Mouse (Mus musculus): Measurements from ENCODE around the gene Pank3. TPM values are rescaled to one million over a fixed set of nuclear protein-coding genes. Genes with fewer than 3 reads are reported as not detected.

Pank3 gene
- total RNA-seq (2021) = 75.7 and 81.2 TPM in 2 replicates
- long read RNA-seq, full-length matches to known transcripts = 10 of 19 reads
- long read RNA-seq, partial matches to known transcripts = 0 of 19 reads
- long read RNA-seq, other reads (novel, unspliced or antisense) = 9 of 19 reads

DNA sequence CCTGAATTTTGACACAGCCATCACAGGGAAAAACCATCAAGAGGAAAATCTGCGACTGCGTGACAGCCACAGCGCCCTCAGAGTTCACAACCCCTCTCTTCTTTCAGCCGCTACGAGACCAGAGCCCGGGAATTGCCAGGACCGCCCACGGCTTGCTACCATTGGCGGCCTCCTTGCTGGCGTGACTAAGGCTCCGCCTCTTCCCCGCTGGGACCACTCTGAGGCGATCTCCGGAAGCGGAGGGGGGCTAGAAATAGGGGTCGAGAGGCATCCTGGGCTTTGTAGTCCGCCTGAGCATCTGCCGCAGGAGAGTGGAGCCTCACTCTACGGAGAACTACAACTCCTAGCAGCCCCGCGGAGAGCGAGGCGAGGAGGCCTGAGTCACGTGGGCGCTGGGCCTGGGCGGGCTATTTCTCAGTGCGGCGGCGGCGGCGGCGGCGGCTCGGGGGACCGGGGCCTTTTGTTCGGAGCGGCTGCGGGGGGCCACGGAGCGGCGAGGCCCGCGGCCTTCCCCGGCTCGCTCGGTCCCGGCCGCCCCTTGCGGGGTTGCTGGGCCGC is at the start of gene Pank3:
Pank3 (plus strand) TSS at position 297 of the 558 bp plus-strand sequence.
- DNase-seq = peak; percentile 93

DNA sequence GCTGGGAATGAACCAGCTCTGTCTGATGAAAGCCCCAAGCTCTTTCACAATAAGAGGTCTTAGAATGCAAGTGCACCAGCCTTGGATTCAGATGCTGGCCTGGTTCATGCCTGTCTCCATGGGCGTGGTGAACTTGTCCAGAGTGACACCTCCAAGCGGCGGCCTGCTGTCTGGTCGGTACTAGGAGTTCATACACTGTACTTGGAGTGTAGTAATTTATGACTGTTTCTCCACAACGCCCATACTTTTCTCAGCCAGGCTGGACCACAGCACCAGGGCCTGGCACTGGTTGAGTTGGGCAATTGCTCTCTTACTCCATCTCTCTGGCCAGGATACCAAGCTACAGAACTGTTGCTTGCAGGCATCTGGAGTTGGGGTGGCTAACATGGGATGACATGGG is 45.4 kb upstream of the Pank3 start:
- DNase-seq = peak; percentile 31

DNA sequence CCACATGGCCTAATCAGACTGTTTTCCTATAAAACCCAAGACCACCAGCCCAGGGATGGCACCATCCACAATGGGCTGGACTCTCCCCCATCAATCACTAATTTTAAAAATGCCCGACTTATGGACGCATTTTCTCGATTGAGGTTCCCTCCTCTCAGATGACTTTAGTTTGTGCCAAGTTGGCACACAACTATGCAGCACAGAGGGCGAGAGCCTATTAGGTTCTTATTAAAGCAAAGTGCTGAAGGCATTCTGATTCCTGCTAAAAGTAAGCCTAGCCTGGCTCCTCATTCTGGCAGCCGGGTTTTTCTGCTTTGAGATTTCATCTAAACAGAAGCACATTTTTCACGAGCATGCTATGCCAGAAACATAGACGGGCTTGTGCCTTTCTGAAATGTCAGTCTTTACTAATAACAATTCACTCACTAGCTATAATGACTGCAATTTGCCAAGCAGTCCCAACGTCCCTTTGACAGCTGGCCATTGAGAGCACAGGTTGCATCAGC is 42.9 kb upstream of the Pank3 start:
- no peak for DNase-seq

DNA sequence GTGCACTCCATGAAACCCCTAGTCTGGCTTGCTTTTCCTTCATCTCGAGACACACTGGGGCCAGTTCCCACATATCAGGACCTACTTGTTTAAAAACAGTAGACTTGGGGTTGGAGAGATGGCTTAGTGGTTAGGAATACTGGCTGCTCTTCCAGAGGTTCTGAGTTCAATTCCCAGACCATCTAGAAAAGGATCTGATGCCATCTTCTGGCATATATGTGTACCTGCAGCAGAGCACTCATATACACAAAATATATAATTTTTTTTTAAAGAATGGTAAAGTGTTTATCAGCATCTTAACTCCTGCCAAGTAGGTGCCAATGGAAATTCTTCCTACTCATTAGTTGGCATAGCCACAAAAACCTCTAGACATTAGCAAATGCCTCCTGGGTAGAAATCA is 41.1 kb upstream of the Pank3 start:
- no peak for DNase-seq

DNA sequence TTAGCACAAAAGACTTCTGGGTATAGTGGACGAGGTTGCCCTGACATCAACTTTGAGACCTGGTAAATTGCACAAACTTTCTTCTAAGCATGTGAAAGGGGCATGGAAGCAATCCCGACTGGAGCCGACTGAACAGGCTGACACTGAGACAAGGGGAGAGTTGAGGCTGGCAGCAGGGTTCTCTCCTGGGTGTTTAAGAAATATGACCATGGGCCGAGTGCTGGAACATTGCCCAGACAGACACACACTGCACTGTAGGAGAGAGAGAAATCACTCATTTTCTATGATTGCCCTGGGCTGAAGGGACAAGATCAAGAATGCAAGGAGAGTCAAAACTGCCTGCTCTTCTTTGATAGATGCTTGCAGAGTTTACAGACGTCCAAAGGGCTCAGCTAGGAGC is 40.1 kb upstream of the Pank3 start:
- peak; percentile 72 for DNase-seq

DNA sequence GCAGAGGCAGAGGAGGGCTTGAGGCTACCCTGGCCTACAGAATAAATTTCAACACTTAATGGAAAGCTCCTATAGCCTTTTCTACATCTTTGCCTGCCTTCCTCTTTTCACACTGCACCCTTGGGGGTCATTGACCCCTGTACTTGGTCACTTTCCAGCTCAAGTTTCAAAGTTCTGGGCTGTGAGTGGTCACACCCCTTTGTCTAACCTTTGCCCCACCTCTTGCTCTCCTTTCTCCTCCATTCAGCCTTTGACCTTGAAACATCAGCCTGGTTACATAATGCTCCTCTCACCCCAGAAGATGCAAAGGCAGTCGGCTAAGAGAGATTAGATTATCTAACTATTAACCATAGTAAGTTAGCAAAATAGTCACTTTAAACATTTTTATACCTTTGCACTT is 36.9 kb upstream of the Pank3 start:
- no peak for DNase-seq

DNA sequence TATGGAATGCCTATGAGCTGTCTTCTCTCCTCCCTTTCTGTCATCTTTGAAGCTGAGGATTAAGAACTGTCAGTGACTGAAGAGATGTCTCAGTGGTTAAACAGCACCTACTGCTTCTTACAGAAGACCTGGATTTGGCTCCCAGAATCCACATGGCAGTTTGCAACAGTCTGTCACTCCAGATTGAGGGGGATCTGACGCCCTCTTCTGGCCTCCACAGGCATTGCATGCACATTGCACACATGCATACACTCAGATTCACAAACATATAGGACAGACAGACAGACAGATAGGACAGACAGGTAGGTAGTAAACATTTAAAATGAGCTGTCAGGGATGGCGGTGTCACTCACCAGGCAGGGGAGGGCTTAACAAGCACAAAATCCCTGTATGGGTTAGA is 32.5 kb upstream of the Pank3 start:
- no peak for DNase-seq

DNA sequence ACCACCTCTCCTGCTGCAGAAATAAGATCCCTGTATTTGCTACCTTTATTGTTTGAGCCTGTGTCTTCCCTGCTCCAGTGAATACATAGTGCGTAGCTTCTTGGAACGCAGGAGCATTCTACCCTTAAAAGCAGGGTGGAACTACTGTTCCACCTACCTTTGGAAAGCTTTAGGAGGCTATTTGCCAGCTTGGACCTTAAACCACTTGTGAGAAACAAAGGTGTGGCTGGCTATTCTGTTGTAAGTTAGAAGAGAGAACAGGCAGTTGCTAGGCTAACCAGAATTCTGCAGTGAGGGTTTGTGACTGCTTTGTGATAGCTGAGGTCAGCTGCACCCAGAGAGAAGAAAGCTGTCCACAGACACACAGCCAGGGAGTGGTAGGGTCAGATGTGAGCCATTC is 32.0 kb upstream of the Pank3 start:
- no peak for DNase-seq

DNA sequence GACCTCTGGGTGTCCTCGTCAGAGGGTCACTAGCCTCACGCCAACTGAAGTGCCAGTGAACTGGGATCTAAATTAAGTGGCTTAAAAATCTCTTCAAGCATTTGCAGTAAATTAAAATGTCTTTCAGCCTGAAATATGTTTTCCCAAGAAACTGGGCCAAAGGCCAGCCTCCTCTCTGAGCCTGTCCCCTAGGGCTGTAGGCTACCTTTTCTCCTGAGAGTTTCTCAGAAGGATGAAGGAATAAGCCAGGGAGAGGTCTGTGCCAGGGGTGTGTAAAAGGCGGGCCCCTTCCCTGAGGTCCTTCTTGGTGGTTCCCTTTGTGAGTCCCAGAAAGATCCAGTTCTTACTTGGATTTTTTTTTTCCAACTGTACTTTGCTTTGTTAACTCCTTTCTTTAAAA is 31.2 kb upstream of the Pank3 start:
- DNase-seq = no peak

DNA sequence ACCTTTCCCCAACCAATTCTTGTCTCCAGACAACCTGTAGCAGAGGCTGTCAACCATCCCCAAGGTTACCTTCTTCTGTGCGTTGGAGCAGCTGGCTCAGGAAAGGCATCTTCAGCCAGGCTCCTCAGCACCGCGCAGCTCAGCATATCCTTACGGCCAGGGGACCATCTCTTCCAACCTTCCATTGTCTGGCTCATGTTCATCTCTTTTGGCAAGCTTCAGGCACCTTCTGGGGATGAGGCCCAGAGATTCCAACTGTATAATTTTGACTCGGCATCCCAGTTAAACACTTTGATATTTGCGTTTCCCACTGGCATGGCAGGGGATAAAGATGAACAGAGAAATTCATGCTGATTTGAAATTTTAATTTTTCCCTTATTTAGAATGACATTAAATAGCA is 25.7 kb upstream of the Pank3 start:
- DNase-seq = no peak

DNA sequence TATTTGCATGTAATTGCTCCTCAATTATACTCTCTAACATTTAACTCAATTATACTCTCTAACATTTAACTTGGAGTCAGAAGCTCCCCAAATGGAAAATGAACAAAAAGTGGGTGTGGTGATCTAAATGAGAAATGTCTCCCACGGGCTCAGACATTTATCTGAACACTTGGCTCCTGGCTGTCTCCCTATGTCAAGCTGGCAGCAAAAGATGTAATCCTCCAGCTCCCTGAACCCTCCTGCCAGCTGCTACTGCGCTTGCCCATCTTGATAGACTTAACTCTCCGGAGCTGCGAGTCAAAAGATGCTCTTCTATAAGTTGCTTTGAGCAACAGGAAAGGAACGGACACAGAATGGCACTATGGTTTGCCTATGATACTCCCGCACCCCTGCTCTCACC is 24.7 kb upstream of the Pank3 start:
- DNase-seq = no peak

DNA sequence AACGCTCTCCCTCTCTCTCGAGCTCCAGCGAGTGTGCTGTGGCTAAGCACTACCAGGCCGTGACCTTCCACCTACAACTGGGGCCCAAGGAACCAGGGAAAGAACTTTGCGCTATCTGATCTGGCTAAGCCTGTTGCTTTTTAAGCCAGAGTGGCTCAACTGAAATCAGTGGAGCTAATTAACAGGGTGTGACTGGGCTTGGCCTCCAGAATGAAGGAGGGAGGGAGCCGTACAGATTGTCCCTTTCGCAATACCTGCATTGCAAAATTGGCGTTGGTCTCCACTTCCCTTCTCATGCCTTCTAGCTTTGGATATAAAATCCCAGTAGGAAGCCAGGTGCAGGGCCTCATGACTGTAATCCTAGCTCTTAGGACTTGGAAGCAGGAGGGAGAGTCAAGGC is 18.7 kb upstream of the Pank3 start:
- DNase-seq = peak; percentile 53

DNA sequence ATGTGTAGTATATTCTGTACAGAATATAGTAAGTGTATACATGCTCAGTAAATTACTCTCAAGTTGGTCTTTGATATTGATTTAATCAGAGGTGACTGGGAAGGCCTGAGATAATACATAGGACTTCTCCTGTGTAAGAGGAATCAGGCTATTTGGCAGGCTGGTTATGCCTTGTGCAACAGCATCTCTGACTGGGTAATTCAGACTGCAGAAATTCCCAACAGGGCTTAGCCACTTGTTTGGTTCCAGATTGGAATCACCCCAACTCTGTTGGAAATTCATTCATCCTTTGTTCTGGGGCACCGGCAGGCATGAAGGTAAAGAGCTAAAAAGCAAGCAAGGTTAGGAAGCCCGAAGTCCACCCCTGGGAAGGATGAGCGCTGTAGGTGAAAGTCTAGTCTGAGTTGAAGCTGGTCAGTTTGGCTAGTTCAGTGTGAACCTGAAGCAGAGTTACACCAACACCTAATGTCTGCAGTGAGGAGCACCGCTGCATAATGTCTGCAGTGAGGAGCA is 14.3 kb upstream of the Pank3 start:
- no peak for DNase-seq

DNA sequence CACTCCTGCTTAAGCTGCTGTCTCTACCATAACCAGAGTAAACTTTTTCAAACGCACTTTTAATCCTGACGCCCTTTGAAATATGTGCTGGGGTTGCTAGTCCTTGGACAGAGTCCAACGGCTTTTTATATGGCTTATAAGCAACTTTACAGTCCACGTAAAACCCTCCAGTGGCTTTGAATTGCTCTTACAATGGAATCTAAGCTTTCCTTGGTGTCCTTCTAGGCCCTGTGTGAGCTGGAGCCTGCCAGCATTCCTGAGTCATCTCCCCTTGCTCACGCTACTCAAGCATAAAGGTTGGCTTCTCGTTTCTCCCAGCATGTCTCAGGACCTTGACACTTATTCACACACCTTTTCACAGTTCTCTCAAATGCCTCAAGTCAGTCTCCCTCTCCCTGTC is 13.7 kb upstream of the Pank3 start:
- peak; percentile 29 for DNase-seq

DNA sequence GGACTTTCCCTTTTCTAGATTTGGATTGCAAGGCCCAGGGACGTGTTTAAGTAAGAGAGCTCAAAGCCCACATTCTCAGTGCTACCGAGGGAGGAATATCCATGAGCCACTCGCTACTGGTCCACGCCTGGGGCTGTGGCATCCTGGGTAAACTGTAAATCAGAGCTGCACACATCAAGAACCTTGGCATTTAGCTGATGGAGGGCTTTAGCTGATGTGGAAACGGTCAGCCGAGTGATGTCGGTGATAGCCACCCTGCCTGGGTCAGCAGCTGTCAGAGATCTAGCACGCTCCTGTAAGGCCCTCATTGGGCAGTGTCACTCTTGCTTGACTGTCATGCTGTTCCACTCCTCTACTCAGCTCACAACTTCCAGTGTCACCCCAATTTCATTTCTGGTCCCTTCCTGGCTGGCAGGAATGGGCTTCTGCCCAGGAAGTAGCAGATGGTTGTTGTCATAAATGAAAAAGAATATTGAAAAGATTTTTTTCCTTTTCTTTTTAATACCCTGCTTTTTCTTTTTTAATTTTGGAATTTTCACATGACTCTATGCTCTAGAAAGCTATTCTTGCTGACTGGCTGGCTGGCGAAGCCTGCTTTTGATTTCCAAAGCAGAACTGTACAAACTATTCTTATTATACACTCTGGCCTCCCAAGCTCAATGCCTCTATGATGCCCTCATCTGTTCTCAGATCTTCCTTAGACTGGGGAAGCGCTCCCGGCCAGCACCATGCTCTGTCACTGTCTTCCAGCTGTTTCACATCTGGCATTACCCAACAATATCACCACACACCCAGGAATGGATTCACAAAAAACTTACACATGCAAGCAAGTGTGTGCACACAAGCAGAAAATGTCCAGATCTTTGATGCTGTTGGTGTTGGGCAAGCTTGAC is 12.6 kb upstream of the Pank3 start:
- peak; percentile 17 for DNase-seq

DNA sequence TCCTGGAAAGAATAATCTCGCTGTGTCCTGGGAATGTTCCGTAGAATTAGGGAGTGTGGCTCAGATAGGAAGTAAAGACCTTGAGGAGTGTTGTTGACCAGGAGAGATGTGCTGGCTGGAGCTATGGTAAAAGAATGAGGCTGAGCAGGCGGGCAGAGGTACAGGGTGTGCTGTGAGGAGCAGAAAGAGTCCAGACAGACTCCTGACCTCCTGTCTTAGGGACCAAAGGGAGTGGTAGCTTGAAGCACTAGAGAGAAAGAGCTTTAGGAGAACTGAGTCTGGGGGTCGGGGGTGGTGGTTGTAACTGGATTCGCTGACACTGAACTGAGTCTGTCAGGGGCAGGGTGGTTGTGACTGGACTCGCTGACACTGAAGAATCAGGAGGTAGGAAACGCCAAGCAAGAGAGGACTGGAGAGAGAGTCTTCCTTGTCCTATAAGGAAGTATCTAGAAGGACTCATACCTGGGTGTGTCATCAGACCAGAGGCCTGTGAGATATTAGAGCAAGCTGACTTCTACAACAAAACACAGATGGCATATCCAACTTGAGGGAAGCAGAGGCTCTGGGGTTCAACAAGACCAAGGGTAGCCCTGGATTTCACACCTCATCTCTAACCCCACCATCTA is 9.2 kb upstream of the Pank3 start:
- DNase-seq = no peak

DNA sequence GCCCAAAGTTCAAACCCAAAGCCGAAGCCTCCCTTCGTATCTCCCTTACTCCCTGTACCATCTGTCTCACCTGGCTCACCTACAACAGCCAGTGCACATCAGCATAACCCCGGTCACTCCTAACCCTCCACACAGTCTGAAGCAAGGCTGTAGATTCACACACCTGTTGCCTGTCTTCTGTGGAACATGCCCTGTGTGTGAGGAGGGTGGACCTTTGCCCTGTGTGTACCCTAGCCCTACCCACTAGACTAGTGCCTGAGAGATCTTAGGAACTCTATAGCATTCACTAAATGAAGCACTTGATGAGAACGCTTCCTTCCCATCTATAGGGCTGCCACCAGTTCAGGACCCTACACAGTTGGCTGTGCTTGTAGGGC is 8.7 kb upstream of the Pank3 start:
- no peak for DNase-seq

DNA sequence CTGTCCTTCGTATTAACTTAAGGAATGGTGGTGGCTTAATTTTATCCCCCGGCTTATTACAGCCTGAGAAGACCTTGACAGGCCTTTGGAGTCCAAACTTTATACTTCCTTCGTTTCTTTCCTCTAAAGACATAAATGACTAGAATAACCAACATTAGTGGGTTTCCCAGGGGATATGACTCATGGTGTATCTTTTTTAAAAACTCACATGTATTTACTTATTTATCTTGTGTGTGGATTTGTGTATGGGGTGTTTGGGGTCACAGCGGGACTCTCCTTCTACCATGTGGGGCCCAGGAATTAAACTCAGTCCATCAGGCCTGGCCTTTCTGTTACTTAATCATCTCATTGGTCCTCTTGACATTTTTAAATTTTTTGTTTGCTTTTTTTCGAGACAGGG is 2.4 kb upstream of the Pank3 start:
- no peak for DNase-seq

DNA sequence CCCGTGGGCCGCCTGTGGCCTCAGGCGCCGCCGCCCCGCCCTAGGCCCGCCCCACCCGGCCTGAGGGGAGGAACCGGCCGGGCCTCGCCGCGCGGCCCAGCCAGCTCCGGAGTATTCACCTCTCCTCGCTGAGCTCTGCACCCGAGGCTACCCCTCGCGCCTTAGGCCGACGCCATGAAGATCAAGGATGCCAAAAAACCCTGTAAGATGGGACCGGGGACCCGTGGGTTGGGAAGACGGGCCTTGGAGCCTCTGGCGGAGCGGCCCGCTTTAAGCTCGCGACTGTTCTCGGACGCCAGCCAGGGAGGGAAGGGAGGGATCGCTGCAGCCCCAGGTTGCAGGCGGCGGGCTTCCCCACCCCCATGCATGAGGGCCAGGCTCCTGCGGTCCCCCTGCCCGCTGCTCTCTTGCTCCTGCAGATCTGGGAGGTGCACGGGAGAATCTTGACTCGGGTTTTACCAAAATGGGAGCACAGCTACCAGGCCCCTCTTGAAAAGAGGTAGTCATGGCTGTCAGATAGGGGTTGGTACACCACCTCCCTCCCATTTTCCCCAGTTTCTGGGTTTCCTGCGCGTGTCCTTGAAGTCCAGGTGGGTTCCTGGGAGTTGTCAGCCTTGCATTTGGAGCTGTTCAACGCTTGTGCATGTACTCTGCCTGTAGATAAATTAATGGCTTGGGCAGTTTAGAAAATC is 608 bp downstream of the Pank3 start:
- peak; percentile 82 for DNase-seq

DNA sequence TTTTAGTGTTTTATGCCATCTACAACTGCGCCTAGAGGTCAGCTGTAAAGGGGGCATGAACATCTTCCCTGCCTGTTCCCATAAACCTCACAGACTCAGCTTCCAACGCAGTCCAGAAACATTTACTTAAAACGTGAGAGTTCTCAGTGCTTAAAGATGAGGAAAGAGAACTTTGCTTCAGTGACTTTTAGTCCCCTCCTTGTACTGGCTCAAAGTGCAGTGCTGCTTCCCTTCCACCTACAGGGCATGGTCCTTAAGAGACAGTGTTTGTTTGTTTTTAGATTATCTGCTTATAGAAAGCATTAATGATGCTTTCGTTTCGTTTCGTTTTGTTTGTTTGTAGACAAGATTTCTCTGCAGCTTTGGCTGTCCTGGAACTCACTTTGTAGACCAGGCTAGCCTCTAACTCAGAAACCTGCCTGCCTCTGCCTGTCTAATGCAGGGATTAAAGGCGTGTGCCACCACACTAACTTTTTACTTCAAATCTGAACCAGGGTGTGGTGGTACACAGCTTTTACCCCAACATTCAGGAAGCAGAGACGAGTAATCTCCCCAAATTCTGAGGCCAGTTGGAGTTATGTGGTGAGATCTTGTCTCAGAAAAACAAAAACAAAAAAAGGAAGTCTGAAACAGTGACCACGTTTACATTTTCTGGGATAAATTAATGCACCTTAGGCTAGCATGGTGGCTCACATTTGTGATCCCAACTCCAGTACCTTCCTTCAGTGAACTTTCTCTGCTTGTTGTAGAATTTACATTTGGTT is 1.6 kb downstream of the Pank3 start:
- no peak for DNase-seq

DNA sequence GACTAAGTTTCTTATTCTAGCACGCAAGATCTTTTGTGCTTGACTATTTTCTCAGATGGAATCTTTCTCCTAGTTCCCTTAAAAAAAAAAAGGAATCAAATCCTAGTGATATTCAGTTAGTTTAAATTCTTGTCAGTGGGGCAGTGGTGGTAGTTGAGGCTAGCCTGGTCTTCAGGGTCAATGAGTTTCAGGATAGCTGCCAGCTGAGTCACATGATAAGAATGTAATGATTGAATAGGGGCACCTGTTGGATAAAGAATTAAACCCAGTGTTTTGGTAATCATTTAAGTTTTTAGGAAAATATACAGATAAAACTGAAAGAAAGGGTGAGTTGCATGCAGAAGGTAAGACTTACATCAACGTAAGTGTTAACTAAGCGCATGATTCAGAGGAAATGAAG is 6.3 kb downstream of the Pank3 start:
- no peak for DNase-seq

DNA sequence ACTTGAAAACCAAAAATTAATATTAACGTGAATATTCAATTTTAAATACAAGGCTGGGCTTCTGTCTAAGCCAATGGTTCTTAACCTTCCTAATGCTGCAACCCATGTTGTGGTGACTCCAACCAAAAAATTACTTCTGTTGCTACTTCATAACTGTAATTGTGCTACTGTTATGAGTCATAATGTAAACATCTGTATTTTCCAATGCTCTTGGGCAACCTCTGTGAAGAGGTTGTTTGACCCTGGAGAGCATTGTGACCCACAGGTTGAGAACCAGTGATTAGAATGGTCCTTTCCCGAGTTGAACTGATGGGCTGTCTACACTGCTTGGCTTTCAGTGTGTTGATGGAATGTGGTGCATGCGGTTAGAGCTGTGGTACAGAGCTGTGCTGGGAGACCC is 7.2 kb downstream of the Pank3 start:
- no peak for DNase-seq

Measured in adrenal gland, postnatal 25 days (tissue).